Mouse (Mus musculus) kidney, embryonic 16.5 days (tissue): ENCODE measurements around the gene Thada. TPM values are rescaled to one million over a fixed set of nuclear protein-coding genes. Genes with fewer than 3 reads are reported as not detected.

Experiments
- ATAC-seq: fragments of 200-750 bp; cut with Nextera tagmentation; 2 replicates; pipeline ENCODE4 v1.8.0; 2017; ENCODE audit warnings: moderate TSS enrichment; ENCODE audit not compliant: low FRiP score, low TSS enrichment
- H3K27ac ChIP-seq: fragments of 300-500 bp; sonication (generic); 2 replicates; pipeline ENCODE4 v1.5.1; 2014; ENCODE audit warnings: low read length
- H3K27me3 ChIP-seq: fragments of 300-500 bp; sonication (generic); 2 replicates; pipeline ENCODE4 v1.6.1; 2014; ENCODE audit warnings: low read length, control low read depth, mixed read lengths; ENCODE audit not compliant: insufficient read depth
- H3K36me3 ChIP-seq: fragments of 300-500 bp; sonication (generic); 2 replicates; pipeline ENCODE4 v1.6.1; 2014; ENCODE audit warnings: low read length, control low read depth, mixed read lengths; ENCODE audit not compliant: insufficient read depth
- H3K4me1 ChIP-seq: fragments of 300-500 bp; sonication (generic); 2 replicates; pipeline ENCODE4 v1.6.1; 2014; ENCODE audit warnings: low read length, control low read depth, mixed read lengths; ENCODE audit not compliant: insufficient read depth
- H3K4me2 ChIP-seq: fragments of 300-500 bp; sonication (generic); replicated peaks from 2 replicates; pipeline ENCODE4 v1.6.1; 2014; ENCODE audit warnings: low read depth, low read length
- H3K4me3 ChIP-seq: fragments of 300-500 bp; sonication (generic); 2 replicates; pipeline ENCODE4 v1.5.1; 2014; ENCODE audit warnings: mild to moderate bottlenecking, low read length
- H3K9ac ChIP-seq: fragments of 300-500 bp; sonication (generic); replicated peaks from 2 replicates; pipeline ENCODE4 v1.6.1; 2014; ENCODE audit warnings: low read length
- H3K9me3 ChIP-seq: fragments of 300-500 bp; sonication (generic); 2 replicates; pipeline ENCODE4 v1.6.1; 2016; ENCODE audit warnings: low read length, control low read depth
- WGBS: fragments of 180-500 bp; shearing (Covaris S2); extraction: QIAGEN DNeasy Blood & Tissue Kit; methylation state at CpG from one replicate; pipeline ENCODE4 v1.1.7; 2014; 5-methylcytosine and 5-hydroxymethylcytosine counted together
- polyA plus RNA-seq: library from polyadenylated mRNA; unstranded; fragments of >200 nt; fragmentation: Nextera tagmentation; extraction: Ambion mirVana; gene quantifications from 2 replicates; pipeline ENCODE4 v1.2.1, GENCODE M21; 2015

Gene Thada
- polyA plus RNA-seq, 1 experiment from 2014 or later, result 9.2 TPM

DNA sequence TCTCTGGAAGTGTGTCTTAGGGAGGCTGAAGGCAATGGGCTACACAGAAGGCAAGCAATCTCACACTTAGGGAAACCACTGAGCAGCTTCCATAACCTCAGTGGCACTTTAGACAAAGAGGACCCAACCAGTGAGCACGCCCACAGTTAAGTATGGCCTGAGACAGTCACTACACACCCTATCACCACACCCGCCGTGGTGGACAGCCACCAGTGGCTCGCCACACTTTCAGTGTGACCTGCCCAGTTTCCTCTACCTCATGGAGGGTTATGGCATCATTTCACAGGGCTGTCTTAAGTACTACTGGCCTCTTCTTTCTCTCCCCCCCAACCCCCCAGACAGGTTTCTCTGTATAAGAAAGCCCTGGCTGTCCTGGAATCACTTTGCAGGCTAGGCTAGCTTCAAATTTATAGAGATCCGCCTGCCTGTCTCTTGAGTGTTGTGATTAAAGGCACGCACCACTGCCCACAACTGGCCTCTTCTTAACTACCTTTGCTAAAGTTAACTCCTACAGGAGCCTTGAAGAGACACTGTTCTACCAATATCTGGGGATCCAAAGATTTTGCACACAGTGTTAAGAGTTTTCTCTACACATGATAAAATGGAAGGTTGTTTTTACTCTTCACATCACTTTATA is 194.3 kb downstream of the Thada start:
- H3K4me1 ChIP-seq, result peaks cover 50% of the 10 kb centered on the region
- no peak overlapping the region for H3K4me3 ChIP-seq
- no peaks in the 10 kb centered on the region for H3K27me3 ChIP-seq
- H3K9ac ChIP-seq, result no peak overlapping the region
- 51% methylated on average over 6 of the region's 6 CpGs for whole genome bisulfite sequencing
- peak; percentile 63 for ATAC-seq
- H3K9me3 ChIP-seq, result no peaks in the 10 kb centered on the region
- no peak overlapping the region for H3K4me2 ChIP-seq
- no peaks in the 10 kb centered on the region for H3K36me3 ChIP-seq
- peak overlapping the region; percentile 77 for H3K27ac ChIP-seq

DNA sequence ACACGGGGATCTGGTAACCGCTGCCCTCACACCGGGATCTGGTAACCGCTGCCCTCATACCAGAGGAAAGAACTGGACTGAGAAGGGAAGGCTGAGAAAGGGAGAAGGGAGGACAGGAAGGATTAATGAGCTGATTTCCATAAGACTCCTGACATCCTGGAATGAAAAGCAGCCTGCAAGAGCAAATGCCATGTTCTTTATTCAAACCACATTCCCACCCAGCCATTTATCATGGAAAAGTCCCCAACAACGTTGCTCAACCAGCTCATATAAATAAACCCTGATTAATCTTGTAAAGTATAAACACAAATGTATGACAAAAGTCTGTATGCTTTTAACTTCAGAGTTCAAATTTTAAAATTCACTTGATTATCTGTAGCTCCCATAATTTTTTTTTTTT is 196.3 kb downstream of the Thada start:
- no peaks in the 10 kb centered on the region for H3K9me3 ChIP-seq
- H3K4me2 ChIP-seq, result no peak overlapping the region
- H3K4me1 ChIP-seq, result peaks cover 65% of the 10 kb centered on the region
- WGBS, result 50% methylated on average over 5 of the region's 5 CpGs
- peak overlapping the region; percentile 69; the same call in 1 of the 2 replicates for H3K27ac ChIP-seq
- no peak overlapping the region for H3K9ac ChIP-seq
- H3K4me3 ChIP-seq, result no peak overlapping the region
- ATAC-seq, result no peak
- no peaks in the 10 kb centered on the region for H3K27me3 ChIP-seq
- no peaks in the 10 kb centered on the region for H3K36me3 ChIP-seq

DNA sequence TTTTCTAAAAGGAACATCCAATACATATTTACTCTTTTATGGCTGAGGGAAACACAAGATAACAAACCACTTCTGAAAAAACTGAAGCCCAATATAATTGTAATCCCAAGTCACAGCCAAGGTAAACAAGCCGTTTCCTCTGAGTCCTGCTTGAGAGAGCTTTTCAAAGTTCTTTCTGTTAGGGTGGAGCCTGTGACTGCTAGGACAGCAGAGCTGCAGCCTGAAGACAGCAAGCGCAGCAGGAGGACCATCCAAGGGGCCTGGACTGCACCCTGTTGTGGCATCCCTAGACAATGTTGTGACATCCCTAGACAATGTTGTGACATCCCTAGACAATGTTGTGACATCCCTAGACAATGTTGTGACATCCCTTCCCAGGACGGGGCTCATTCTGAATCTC is 197.6 kb downstream of the Thada start:
- no peak for ATAC-seq
- Histone ChIP-seq H3K36me3 (no peaks in the 10 kb centered on the region), H3K4me3 (no peak overlapping the region), H3K27me3 (no peaks in the 10 kb centered on the region), H3K27ac (peak overlapping the region; percentile 37), H3K4me2 (no peak overlapping the region), H3K4me1 (peaks cover 59% of the 10 kb centered on the region), H3K9ac (no peak overlapping the region), H3K9me3 (no peaks in the 10 kb centered on the region)
- 57% methylated on average over 3 of the region's 3 CpGs for WGBS

DNA sequence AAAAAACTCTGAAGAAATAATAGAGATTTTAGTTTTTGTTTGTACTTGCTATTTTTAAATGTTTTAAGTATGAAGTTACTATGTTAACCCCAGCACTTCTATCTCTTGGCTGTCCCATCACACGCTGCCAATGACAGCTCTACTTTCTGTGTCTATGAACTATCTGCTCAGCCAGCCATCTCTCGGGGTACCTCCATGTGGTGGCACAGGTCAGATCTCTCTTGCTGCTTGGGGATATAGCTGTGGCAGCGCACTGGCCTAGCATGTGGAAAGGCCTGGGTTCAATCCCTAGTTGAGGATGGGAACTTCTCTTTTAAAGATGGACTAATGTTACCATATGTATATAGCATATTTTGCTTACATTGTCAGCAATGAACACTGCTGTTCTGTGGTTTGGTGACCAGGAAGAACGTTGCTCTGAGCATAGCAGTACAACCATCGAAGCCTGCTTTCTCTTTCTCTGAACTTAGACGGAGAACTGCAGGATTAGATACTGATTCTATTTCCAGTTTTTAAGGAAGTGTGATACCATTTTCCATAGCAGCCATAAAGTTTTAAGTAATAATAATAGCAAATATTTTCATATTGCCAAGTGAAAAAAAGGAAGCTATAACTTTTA is 198.4 kb downstream of the Thada start:
- Histone ChIP-seq H3K4me1 (peaks cover 51% of the 10 kb centered on the region), H3K27me3 (no peaks in the 10 kb centered on the region), H3K9me3 (no peaks in the 10 kb centered on the region), H3K4me3 (no peak overlapping the region), H3K36me3 (no peaks in the 10 kb centered on the region), H3K27ac (peak overlapping the region; percentile 58; the same call in 1 of the 2 replicates), H3K9ac (no peak overlapping the region), H3K4me2 (no peak overlapping the region)
- whole genome bisulfite sequencing, result 86% methylated on average over 6 of the region's 6 CpGs
- no peak for ATAC-seq

DNA sequence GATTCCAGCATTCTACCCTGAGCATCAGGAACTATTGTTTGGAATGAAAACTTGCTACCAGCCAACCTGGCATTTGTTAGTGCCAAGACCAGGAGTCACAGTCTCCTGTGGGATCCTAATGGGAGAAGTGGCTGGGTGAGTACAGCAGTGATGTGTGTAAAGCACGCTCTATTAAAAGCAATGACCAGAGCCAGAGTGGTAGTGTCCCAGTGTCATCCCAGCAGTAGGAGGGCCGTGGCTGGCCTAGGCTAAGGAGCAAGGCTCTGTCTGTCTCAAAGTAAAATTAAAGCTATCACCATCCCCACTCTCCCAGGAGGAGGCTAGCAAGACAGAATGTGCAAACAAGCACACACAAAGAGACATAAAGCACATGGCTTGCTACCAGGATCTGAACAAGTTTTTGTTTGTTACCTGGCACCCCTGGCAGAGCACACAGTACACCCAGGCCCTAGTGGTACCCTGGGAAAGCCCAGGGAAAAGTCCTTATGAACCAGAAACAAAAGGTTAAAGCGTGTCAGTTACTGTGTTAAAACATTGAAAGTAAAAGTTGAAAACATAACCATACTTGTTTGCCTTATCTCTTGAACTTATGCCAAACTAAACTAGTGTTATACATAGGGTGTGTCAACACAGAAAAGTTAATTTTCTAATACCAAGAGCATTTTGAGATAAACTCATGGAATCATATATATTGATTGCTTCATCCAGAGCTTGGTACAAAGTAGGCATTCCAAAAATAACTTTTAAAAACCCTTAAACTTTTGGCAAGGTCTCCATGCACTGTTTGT is 199.7 kb downstream of the Thada start:
- H3K4me1 ChIP-seq, result peaks cover 44% of the 10 kb centered on the region
- no peaks in the 10 kb centered on the region for H3K36me3 ChIP-seq
- H3K9ac ChIP-seq, result no peak overlapping the region; the same call in 1 of the 2 replicates
- ATAC-seq, result peak; percentile 39; the same call in 1 of the 2 replicates
- H3K4me3 ChIP-seq, result no peak overlapping the region
- H3K27ac ChIP-seq, result peak overlapping the region; percentile 83
- no peak overlapping the region for H3K4me2 ChIP-seq
- WGBS, result 55% methylated on average over 3 of the region's 3 CpGs
- H3K27me3 ChIP-seq, result no peaks in the 10 kb centered on the region
- no peaks in the 10 kb centered on the region for H3K9me3 ChIP-seq

DNA sequence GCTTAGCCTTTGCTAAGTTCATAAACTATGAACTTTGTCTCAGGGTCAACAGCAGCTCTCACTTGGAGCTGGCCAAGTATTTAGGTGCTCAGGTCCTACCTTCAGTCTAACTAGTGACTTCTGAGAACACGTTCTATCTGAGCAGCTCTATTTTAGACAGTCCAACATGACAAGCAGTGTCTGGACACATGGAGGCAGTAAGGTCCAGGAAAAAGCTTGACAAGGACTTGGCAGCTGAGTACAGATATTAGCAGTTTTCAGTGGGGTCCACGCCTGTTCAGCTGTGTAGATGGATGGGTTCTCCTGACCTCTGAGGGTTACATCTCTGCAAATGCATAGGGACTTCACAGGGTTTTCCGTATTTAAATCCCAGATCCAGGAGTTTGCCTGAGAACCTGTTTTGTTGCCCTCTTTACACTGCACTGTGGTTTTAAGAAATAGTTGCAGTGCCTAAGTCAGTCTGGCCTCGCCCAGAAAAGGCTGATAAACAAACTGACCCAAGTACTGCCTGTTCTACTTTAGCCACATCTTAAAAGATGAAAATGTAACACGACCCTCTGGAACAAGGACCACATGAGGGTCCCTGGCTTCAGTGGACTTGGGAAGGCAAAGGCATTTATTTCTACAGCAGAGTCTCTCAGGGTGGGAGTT is 200.4 kb downstream of the Thada start:
- H3K4me2 ChIP-seq, result no peak overlapping the region
- H3K9ac ChIP-seq, result no peak overlapping the region; the same call in 1 of the 2 replicates
- peaks cover 43% of the 10 kb centered on the region for H3K4me1 ChIP-seq
- WGBS, result 42% methylated on average over 5 of the region's 5 CpGs
- no peak overlapping the region for H3K4me3 ChIP-seq
- H3K9me3 ChIP-seq, result no peaks in the 10 kb centered on the region
- no peak; the same call in 1 of the 2 replicates for ATAC-seq
- H3K27me3 ChIP-seq, result no peaks in the 10 kb centered on the region
- H3K36me3 ChIP-seq, result no peaks in the 10 kb centered on the region
- peak overlapping the region; percentile 83 for H3K27ac ChIP-seq

DNA sequence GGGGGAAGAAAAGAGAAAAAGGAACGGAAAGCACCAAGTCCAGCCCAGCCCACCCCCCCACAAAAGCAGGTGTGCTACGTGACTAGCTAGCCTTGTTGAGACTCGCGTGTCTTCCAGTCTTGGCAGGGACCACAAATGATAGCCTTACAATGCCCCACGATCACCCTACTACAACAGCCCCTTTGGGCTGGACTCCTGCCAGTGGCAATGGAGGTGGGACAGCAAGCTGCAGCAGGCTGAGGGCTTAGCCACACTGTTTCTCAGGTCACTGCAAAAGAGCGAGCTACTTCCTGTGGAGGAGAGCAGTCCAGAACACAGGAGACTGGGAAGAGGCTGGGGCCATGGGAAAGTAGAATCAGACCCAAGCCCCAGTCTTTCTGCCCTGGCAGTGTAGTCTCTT is 201.7 kb downstream of the Thada start:
- 0 out of 2 replicates have a peak overlapping the region, but pooled peaks have one; percentile 43 for H3K9ac ChIP-seq
- peaks cover 45% of the 10 kb centered on the region for H3K4me1 ChIP-seq
- WGBS, result 61% methylated on average over 6 of the region's 6 CpGs

DNA sequence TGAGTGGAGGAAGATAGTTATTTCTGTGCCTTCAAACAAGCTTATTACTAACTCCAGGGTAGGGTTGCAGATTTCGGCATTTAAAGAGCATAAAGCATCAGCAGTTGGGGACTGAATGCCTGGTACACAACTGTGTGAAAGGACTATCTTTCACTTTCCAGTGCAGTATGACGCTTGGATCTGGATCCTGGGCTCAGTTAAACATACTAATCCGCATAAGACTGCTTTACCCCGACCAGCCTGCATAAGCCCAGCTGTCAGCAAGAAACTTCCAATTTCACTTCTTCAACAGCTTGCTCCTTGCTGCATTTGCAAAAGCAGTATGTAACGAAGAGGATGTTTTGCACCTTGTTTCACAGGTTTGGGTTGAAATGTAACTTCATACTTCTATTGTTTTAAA is 202.4 kb downstream of the Thada start:
- Histone ChIP-seq H3K4me2 (no peak overlapping the region), H3K36me3 (no peaks in the 10 kb centered on the region), H3K27ac (no peak overlapping the region), H3K27me3 (no peaks in the 10 kb centered on the region), H3K9ac (no peak overlapping the region), H3K9me3 (no peaks in the 10 kb centered on the region), H3K4me1 (peaks cover 47% of the 10 kb centered on the region), H3K4me3 (no peak overlapping the region)
- no peak for ATAC-seq
- WGBS, result 75% methylated on average over 5 of the region's 5 CpGs

More for the DNA sequence above, 201.7 kb downstream of the Thada start:
- Histone ChIP-seq H3K4me3 (no peak overlapping the region), H3K27me3 (no peaks in the 10 kb centered on the region), H3K9me3 (no peaks in the 10 kb centered on the region), H3K36me3 (no peaks in the 10 kb centered on the region), H3K27ac (peak overlapping the region; percentile 83), H3K4me2 (no peak overlapping the region)
- ATAC-seq, result no peak

DNA sequence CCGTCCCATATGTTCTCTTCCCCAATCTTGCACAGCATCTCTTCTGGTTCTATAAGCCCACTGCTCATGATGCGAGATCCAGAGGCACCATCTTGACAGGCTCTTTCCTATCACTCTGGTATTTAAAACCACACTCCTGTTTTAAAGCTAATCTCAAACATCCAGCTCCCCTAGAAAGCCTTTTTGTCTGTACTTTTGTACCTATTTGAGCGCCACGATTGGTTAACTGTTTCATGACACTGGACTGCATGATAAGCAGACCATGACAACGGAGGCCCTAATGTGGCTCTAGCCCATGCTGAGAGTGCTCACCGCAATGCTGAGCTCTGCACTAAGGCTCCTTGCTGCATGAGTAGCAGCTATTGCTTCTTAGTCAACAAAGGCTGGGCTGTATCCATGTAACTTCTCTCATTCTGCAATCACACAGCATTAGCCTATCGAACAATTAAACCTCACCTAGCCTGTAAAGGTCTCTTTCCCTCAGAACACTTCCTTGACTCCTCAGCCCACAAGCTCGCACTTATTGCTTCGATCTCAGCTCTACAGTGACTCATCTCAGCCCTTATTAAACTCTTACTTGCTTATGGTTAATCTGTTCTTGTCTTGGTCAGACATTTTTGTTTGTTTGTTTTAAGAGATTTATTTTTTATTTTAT is 203.6 kb downstream of the Thada start:
- no peaks in the 10 kb centered on the region for H3K27me3 ChIP-seq
- H3K4me3 ChIP-seq, result no peak overlapping the region
- no peaks in the 10 kb centered on the region for H3K9me3 ChIP-seq
- no peak overlapping the region for H3K9ac ChIP-seq
- 84% methylated on average over 9 of the region's 9 CpGs for WGBS
- H3K4me2 ChIP-seq, result no peak overlapping the region
- H3K4me1 ChIP-seq, result peaks cover 54% of the 10 kb centered on the region
- H3K36me3 ChIP-seq, result no peaks in the 10 kb centered on the region
- no peak for ATAC-seq
- no peak overlapping the region for H3K27ac ChIP-seq
